In the genomic region with DNA sequence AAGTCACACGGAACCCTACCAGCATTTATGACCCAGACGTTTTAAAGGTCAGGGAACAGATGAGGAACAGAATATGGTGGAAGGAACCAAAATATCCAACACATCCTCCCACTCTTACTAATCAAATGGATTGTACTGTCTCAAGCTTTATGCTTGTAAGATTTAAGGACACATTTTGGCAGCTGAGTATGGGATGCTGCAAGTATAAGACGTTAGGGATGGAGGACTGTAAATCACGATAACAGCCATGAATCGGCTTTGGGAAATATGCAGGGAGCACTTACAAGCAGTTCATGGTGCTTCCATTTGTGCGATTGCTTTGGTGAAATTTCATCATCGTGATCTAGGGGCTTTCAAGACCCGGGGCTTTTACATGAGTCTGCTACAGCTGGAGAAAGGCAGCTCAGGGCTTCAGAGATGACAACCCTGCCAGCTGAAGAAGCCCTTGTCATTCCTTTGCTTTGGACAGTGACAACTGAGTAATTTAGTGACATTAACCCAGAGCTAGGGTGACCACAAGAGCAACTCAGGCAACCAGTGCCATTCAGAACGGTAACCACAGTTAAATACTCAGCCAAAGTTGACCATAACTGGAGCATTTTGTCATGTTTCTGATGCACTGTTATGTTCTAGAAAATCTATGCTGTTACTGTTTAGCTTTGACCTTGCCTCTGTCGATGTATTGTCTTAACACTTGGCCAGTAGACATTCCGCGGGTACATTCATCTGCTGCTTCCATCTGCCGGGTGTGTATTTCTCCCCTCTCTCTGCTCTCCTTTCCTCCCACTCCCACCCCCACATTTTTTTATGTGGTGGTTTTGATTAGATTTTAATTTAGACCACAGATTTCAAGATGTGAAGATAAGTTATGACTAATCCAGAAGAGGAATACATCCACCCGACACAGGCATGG, we compare ENCODE assay signal across 23 mouse cellular contexts. TPM values are rescaled to one million over a fixed set of nuclear protein-coding genes. Genes with fewer than 3 reads are reported as not detected.
DNase-seq lines count a peak whose midpoint lies in the region; ATAC-seq and TF ChIP-seq lines count a peak whose summit lies in the region.
"Had no signal": no experiment of that assay in that cellular context is flagged by ENCODE, and none has a peak within 500 bp of the region (broad histone marks: within the 10 kb centered on the region; RNA-seq: fewer than 3 reads in every experiment).

No protein-coding gene starts in this region.

- H3K4me3 ChIP-seq in neural tube, embryonic 14.5 days (ENCODE audit: low read depth, low read length), result no peak overlapping the region
- no peak overlapping the region for H3K4me3 ChIP-seq in neural tube, embryonic 15.5 days (replicated peaks)
- H3K4me3 ChIP-seq in myocyte, result no peak overlapping the region
- H3K4me3 ChIP-seq: embryonic facial prominence, embryonic 15.5 days; erythroblast, embryonic 14.5 days; forebrain, embryonic 10.5 days; heart, embryonic 13.5 days; hindbrain, embryonic 15.5 days had no signal

- TF ChIP-seq POLR2A in myocyte (IDR thresholded peaks at IDR 0.05; ENCODE audit: insufficient read length, low read depth), result no peak

- WGBS in neural tube, embryonic 14.5 days, result 78% methylated on average over 14 of the region's 14 CpGs
- 80% methylated on average over 14 of the region's 14 CpGs for WGBS in neural tube, embryonic 15.5 days

- H3K4me1 ChIP-seq in neural tube, embryonic 14.5 days (ENCODE audit: control insufficient read depth, insufficient read depth, low read length), result 0 out of 2 replicates have a peak, but pooled peaks cover 3% of the 10 kb centered on the region
- 0 out of 2 replicates have a peak, but pooled peaks cover 4% of the 10 kb centered on the region for H3K4me1 ChIP-seq in neural tube, embryonic 15.5 days
- H3K4me1 ChIP-seq: embryonic facial prominence, embryonic 15.5 days; heart, embryonic 13.5 days; hindbrain, embryonic 15.5 days had no signal

- H3K4me2 ChIP-seq in neural tube, embryonic 14.5 days (ENCODE audit: low read depth, low read length), result no peak overlapping the region
- no peak overlapping the region for H3K4me2 ChIP-seq in neural tube, embryonic 15.5 days
- peak overlapping the region; percentile 63 for H3K4me2 ChIP-seq in myocyte (ENCODE audit: low read depth)
- H3K4me2 ChIP-seq: embryonic facial prominence, embryonic 15.5 days; heart, embryonic 13.5 days; hindbrain, embryonic 15.5 days had no signal

- H3K9ac ChIP-seq in neural tube, embryonic 14.5 days (replicated peaks; ENCODE audit: low read depth, low read length), result no peak overlapping the region
- H3K9ac ChIP-seq in neural tube, embryonic 15.5 days (replicated peaks), result no peak overlapping the region
- H3K9ac ChIP-seq: embryonic facial prominence, embryonic 15.5 days; heart, embryonic 13.5 days; hindbrain, embryonic 15.5 days had no signal

- peak; percentile 27; the same call in 1 of the 2 replicates for ATAC-seq in frontal cortex, adult (ENCODE audit: low TSS enrichment)
- ATAC-seq in neural tube, embryonic 14.5 days (ENCODE audit: low read depth), result no peak
- no peak for ATAC-seq in neural tube, embryonic 15.5 days (ENCODE audit: low FRiP score)
- ATAC-seq: activated CD4-positive, CD25-positive, alpha-beta regulatory T cell, adult 4 months; CD4-positive, CD25-positive, alpha-beta regulatory T cell, adult 4 months; forebrain, embryonic 14.5 days; Patski had no signal

- no peak for DNase-seq in frontal cortex, postnatal 25 days (ENCODE audit: low spot score in 2 of 2)
- DNase-seq in layer of hippocampus, adult 11-12 months (ENCODE audit: low spot score), result peak; percentile 49
- DNase-seq in layer of hippocampus, adult 9-10 months (ENCODE audit: low spot score), result no peak
- no peak for DNase-seq in testis, postnatal 10 days (ENCODE audit: low spot score)
- DNase-seq: adrenal gland, postnatal 14 days; B cell, adult 2 months; cerebellum, adult 18-20 months; cerebellum, adult 9-11 months; gastrocnemius, postnatal 14 days; heart, postnatal 36 days had no signal

- H3K27ac ChIP-seq in neural tube, embryonic 14.5 days (ENCODE audit: low read depth, low read length), result peak overlapping the region; percentile 6; the same call in 1 of the 2 replicates
- no peak overlapping the region for H3K27ac ChIP-seq in neural tube, embryonic 15.5 days (replicated peaks)
- H3K27ac ChIP-seq: embryonic facial prominence, embryonic 15.5 days; forebrain, embryonic 10.5 days; heart, embryonic 13.5 days; hindbrain, embryonic 15.5 days had no signal

- H3ac ChIP-seq in myocyte (ENCODE audit: control insufficient read depth, insufficient read length), result no peak overlapping the region

- H3K36me3 ChIP-seq in neural tube, embryonic 14.5 days (ENCODE audit: control insufficient read depth, insufficient read depth, low read length), result no peaks in the 10 kb centered on the region
- H3K36me3 ChIP-seq in neural tube, embryonic 15.5 days, result no peaks in the 10 kb centered on the region
- no peaks in the 10 kb centered on the region for H3K36me3 ChIP-seq in myocyte (ENCODE audit: control insufficient read depth, insufficient read depth)
- H3K36me3 ChIP-seq: embryonic facial prominence, embryonic 15.5 days; forebrain, embryonic 10.5 days; heart, embryonic 13.5 days; hindbrain, embryonic 15.5 days had no signal

- H3K79me2 ChIP-seq in myocyte (ENCODE audit: control insufficient read depth, insufficient read depth), result no peaks in the 10 kb centered on the region

- no peaks in the 10 kb centered on the region for H3K27me3 ChIP-seq in neural tube, embryonic 14.5 days (ENCODE audit: control insufficient read depth, insufficient read depth, low read length)
- H3K27me3 ChIP-seq in neural tube, embryonic 15.5 days (replicated peaks), result no peaks in the 10 kb centered on the region
- H3K27me3 ChIP-seq in myocyte (ENCODE audit: control insufficient read depth, insufficient read depth, insufficient read length), result no peaks in the 10 kb centered on the region
- H3K27me3 ChIP-seq: embryonic facial prominence, embryonic 15.5 days; heart, embryonic 13.5 days; hindbrain, embryonic 15.5 days had no signal

- no peaks in the 10 kb centered on the region for H3K9me3 ChIP-seq in neural tube, embryonic 14.5 days (ENCODE audit: control insufficient read depth, low read length)
- no peaks in the 10 kb centered on the region for H3K9me3 ChIP-seq in neural tube, embryonic 15.5 days (replicated peaks)
- H3K9me3 ChIP-seq: embryonic facial prominence, embryonic 15.5 days; forebrain, embryonic 10.5 days; heart, embryonic 13.5 days; hindbrain, embryonic 15.5 days had no signal

TF ChIP-seq in myocyte, 11 proteins besides CTCF, POLR2A, EP300 and RAD21:
- TF ChIP-seq CEBPB (IDR thresholded peaks at IDR 0.05; ENCODE audit: insufficient read depth, poor library complexity, severe bottlenecking), result no peak
- no peak for TF ChIP-seq POLR2AphosphoS2 (IDR thresholded peaks at IDR 0.05; ENCODE audit: insufficient read length, low read depth)
- TF ChIP-seq E2F4 (IDR thresholded peaks at IDR 0.05; ENCODE audit: insufficient read depth), result no peak
- TF ChIP-seq MYOD1 (IDR thresholded peaks at IDR 0.05; ENCODE audit: control insufficient read depth in 1 of 3, insufficient read length in 2 of 3, low read depth in 2 of 3), result no peak

RNA-seq across cellular contexts. Expression of a gene that starts 32.8 kb away (rescaled TPM):
- polyA plus RNA-seq in neural tube, embryonic 14.5 days (2014; fragmentation: Nextera tagmentation; extraction: Ambion mirVana), result 40.5 and 47.7 TPM in 2 replicates
- 37.1 and 37.4 TPM in 2 replicates for polyA plus RNA-seq in neural tube, embryonic 15.5 days (2015; fragmentation: Nextera tagmentation; extraction: Ambion mirVana)
- polyA plus RNA-seq in myocyte (2012; fragmentation: generic; extraction: Trizol), result 24.3 TPM
